Mouse (Mus musculus) stomach, embryonic 16.5 days (tissue): ENCODE data around the gene Amph. TPM values are rescaled to one million over a fixed set of nuclear protein-coding genes. Genes with fewer than 3 reads are reported as not detected.

Experiments
- ATAC-seq: fragments of 200-750 bp; cut with Nextera tagmentation; 2 replicates; pipeline ENCODE4 v1.8.0; 2017; ENCODE audit warnings: moderate number of reproducible peaks, moderate TSS enrichment; ENCODE audit not compliant: insufficient read depth, low FRiP score
- H3K27ac ChIP-seq: fragments of 300-500 bp; sonication (generic); 2 replicates; pipeline ENCODE4 v1.5.1; 2014; ENCODE audit warnings: low read length
- H3K27me3 ChIP-seq: fragments of 300-500 bp; sonication (generic); 2 replicates; pipeline ENCODE4 v1.6.1; 2014; ENCODE audit warnings: low read length, control low read depth, mixed read lengths; ENCODE audit not compliant: control insufficient read depth, insufficient read depth
- H3K36me3 ChIP-seq: fragments of 300-500 bp; sonication (generic); 2 replicates; pipeline ENCODE4 v1.6.1; 2014; ENCODE audit warnings: low read length; ENCODE audit not compliant: control insufficient read depth, insufficient read depth
- H3K4me1 ChIP-seq: fragments of 300-500 bp; sonication (generic); 2 replicates; pipeline ENCODE4 v1.6.1; 2014; ENCODE audit warnings: low read length, control low read depth, mixed read lengths; ENCODE audit not compliant: control insufficient read depth, insufficient read depth
- H3K4me2 ChIP-seq: fragments of 300-500 bp; sonication (generic); 2 replicates; pipeline ENCODE4 v1.6.1; 2014; ENCODE audit warnings: low read depth, low read length, mixed read lengths
- H3K4me3 ChIP-seq: fragments of 300-500 bp; sonication (generic); replicated peaks from 2 replicates; pipeline ENCODE4 v1.5.1; 2014; ENCODE audit warnings: mild to moderate bottlenecking, low read length
- H3K9ac ChIP-seq: fragments of 300-500 bp; sonication (generic); 2 replicates; pipeline ENCODE4 v1.6.1; 2014; ENCODE audit warnings: low read length
- H3K9me3 ChIP-seq: fragments of 300-500 bp; sonication (generic); replicated peaks from 2 replicates; pipeline ENCODE4 v1.6.1; 2016; ENCODE audit warnings: low read length, control low read depth; ENCODE audit not compliant: control insufficient read depth
- WGBS: fragments of 180-500 bp; shearing (Covaris S2); extraction: QIAGEN DNeasy Blood & Tissue Kit; methylation state at CpG from one replicate; pipeline ENCODE4 v1.1.7; 2014; 5-methylcytosine and 5-hydroxymethylcytosine counted together
- polyA plus RNA-seq: library from polyadenylated mRNA; unstranded; fragments of >200 nt; fragmentation: Nextera tagmentation; extraction: Ambion mirVana; gene quantifications from 2 replicates; pipeline ENCODE4 v1.2.1, GENCODE M21; 2015

Gene Amph
- polyA plus RNA-seq, 1 experiment from 2014 or later, result 2.2 TPM

- no peaks in the 10 kb centered on the region for H3K36me3 ChIP-seq
- H3K9ac ChIP-seq, result no peak overlapping the region
- no peak overlapping the region for H3K27ac ChIP-seq
- no peaks in the 10 kb centered on the region for H3K27me3 ChIP-seq
- no peak for ATAC-seq
- H3K4me3 ChIP-seq, result no peak overlapping the region
- 69% methylated on average over 3 of the region's 3 CpGs for WGBS
- no peak overlapping the region for H3K4me2 ChIP-seq
- H3K4me1 ChIP-seq, result no peaks in the 10 kb centered on the region
- H3K9me3 ChIP-seq, result no peaks in the 10 kb centered on the region
Measured at GRCm38 (mm10) chr13:19008440-19008839, 60.4 kb downstream of the Amph start.

DNA sequence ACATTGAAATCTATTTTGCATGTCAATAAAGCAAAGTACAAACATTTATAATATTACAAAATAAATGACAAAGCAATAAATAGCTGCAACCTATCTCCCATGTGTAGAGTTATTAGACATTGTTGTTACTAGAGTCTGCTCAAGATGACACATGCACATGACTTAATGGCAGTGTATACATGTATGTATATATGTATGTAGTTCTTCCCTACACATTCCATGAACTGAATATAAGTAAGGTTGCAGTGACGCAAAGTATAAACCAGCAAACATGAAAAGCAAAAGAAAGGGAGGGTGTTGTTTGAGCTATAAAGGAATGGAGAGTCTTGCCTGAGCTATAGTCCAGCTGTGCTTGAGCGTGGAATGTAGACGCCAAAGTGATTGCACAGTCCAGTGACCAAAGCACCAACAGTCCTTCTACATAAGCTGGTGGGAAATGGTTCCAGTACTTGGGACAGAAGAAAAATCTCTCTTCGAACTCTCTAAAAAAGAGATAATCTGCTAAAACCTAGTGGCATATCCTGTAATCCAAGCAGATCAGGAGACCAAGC is 66.9 kb downstream of the Amph start:
- no peak for ATAC-seq
- H3K27ac ChIP-seq, result no peak overlapping the region
- H3K9me3 ChIP-seq, result no peaks in the 10 kb centered on the region
- no peaks in the 10 kb centered on the region for H3K36me3 ChIP-seq
- H3K27me3 ChIP-seq, result no peaks in the 10 kb centered on the region
- no peak overlapping the region for H3K4me2 ChIP-seq
- WGBS, result 84% methylated on average over 4 of the region's 4 CpGs
- H3K4me3 ChIP-seq, result no peak overlapping the region
- H3K4me1 ChIP-seq, result no peaks in the 10 kb centered on the region
- no peak overlapping the region for H3K9ac ChIP-seq

- Histone ChIP-seq H3K9ac (no peak overlapping the region), H3K4me3 (no peak overlapping the region), H3K27me3 (no peaks in the 10 kb centered on the region), H3K36me3 (no peaks in the 10 kb centered on the region), H3K27ac (no peak overlapping the region), H3K4me1 (no peaks in the 10 kb centered on the region), H3K9me3 (no peaks in the 10 kb centered on the region), H3K4me2 (no peak overlapping the region)
- WGBS, result 61% methylated on average over 2 of the region's 2 CpGs
- ATAC-seq, result no peak
Measured at GRCm38 (mm10) chr13:19021529-19021928, 73.5 kb downstream of the Amph start.

- WGBS, result 43% methylated on average over 3 of the region's 3 CpGs
- H3K4me1 ChIP-seq, result no peaks in the 10 kb centered on the region
- H3K4me2 ChIP-seq, result no peak overlapping the region
- H3K36me3 ChIP-seq, result no peaks in the 10 kb centered on the region
- no peaks in the 10 kb centered on the region for H3K27me3 ChIP-seq
- H3K9me3 ChIP-seq, result no peaks in the 10 kb centered on the region
- no peak overlapping the region for H3K4me3 ChIP-seq
- no peak; the same call in none of the 2 replicates for ATAC-seq
- H3K27ac ChIP-seq, result no peak overlapping the region
- no peak overlapping the region for H3K9ac ChIP-seq
Measured at GRCm38 (mm10) chr13:19022310-19022709, 74.3 kb downstream of the Amph start.

DNA sequence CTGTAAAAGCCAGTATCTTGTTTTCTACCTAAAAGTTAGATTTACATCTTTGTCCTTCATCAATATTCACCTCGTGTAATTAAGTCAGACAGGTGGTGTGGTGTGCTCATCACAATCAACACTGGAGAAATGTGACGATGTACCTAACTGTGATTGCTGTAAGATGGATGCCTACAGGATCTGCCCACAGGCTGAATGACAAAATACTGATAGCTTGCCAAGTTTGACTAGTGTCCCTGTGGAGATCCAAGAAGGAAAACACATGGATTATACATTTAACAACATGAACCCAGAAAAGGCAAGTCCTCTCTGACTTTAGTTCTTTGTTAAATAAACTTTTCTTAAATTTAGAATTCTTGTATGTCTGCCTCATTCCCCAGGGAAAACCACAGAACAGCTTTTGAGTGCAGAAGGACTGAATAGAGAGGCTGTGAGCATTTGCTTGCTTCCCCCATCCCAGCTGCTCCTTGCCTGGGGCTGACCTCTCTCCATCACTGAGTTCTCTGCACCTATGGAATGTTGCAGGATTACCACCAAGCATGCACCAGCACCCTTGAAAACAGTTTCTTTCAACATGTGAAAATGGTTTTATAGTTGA is 77.2 kb downstream of the Amph start:
- Histone ChIP-seq H3K9ac (no peak overlapping the region), H3K4me2 (no peak overlapping the region), H3K4me1 (no peaks in the 10 kb centered on the region), H3K4me3 (no peak overlapping the region), H3K36me3 (no peaks in the 10 kb centered on the region), H3K27me3 (no peaks in the 10 kb centered on the region), H3K27ac (no peak overlapping the region), H3K9me3 (no peaks in the 10 kb centered on the region)
- 68% methylated on average over 2 of the region's 2 CpGs for WGBS
- no peak; the same call in 1 of the 2 replicates for ATAC-seq

- no peak overlapping the region for H3K4me2 ChIP-seq
- no peak for ATAC-seq
- no peaks in the 10 kb centered on the region for H3K9me3 ChIP-seq
- H3K27ac ChIP-seq, result no peak overlapping the region
- H3K36me3 ChIP-seq, result no peaks in the 10 kb centered on the region
- no peak overlapping the region for H3K4me3 ChIP-seq
- no peaks in the 10 kb centered on the region for H3K4me1 ChIP-seq
- no peak overlapping the region for H3K9ac ChIP-seq
- 82% methylated on average over 4 of the region's 4 CpGs for WGBS
- H3K27me3 ChIP-seq, result no peaks in the 10 kb centered on the region
Measured at GRCm38 (mm10) chr13:19025906-19026305, 77.9 kb downstream of the Amph start.

DNA sequence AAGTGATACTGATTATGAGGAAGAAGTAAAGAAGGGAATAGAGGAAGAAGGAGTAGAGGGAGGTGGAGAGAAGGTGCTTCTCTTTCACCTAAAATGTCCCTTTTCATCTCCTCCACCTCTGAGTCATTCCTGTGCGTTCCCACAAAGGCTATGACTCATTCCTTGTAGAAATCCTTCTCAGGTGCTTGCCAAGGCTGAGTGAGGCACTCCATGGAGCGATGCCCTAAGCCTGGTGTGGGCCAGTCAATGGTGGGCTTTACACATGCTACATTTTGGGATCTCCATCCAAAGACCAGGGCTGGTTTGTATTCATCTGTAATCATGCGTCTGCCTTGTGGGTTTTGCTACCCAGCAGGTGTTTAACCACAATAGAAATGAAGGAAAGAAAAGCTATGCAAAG is 78.9 kb downstream of the Amph start:
- Histone ChIP-seq H3K27me3 (no peaks in the 10 kb centered on the region), H3K4me1 (no peaks in the 10 kb centered on the region), H3K4me2 (no peak overlapping the region), H3K4me3 (no peak overlapping the region), H3K36me3 (no peaks in the 10 kb centered on the region), H3K9ac (no peak overlapping the region), H3K27ac (no peak overlapping the region), H3K9me3 (no peaks in the 10 kb centered on the region)
- ATAC-seq, result no peak
- WGBS, result 84% methylated on average over 3 of the region's 3 CpGs

DNA sequence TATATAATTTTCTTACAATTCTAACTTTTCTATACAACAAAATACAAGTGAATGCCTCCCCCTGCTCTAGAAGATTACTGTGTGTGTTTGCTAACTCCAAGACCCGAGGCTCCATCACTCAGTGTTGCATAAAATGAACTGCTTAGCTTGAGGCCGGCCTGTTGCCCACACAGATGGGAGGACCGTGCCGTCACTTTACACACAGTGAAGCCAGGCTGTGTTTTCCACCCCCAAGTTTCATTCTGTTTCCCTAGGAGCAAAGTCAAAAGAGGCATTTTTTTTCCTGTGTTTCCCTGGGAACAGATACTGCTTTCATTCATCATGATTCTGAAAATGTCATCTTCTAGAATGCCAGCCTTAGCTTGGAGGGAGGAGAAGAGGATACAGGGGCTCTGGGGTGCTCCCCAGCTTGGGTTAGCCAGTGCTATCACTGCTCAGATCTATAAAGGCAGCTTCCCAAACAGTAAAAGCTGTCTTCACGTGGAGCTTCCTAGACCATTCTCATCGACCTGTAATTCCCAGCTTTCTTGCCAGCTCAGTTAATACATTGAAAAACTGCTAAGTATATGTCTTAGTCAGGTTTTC is 79.9 kb downstream of the Amph start:
- Histone ChIP-seq H3K9me3 (no peaks in the 10 kb centered on the region), H3K4me2 (no peak overlapping the region), H3K4me1 (no peaks in the 10 kb centered on the region), H3K4me3 (no peak overlapping the region), H3K27me3 (no peaks in the 10 kb centered on the region), H3K9ac (no peak overlapping the region), H3K36me3 (no peaks in the 10 kb centered on the region), H3K27ac (no peak overlapping the region)
- ATAC-seq, result no peak
- 74% methylated on average over 6 of the region's 6 CpGs for WGBS

DNA sequence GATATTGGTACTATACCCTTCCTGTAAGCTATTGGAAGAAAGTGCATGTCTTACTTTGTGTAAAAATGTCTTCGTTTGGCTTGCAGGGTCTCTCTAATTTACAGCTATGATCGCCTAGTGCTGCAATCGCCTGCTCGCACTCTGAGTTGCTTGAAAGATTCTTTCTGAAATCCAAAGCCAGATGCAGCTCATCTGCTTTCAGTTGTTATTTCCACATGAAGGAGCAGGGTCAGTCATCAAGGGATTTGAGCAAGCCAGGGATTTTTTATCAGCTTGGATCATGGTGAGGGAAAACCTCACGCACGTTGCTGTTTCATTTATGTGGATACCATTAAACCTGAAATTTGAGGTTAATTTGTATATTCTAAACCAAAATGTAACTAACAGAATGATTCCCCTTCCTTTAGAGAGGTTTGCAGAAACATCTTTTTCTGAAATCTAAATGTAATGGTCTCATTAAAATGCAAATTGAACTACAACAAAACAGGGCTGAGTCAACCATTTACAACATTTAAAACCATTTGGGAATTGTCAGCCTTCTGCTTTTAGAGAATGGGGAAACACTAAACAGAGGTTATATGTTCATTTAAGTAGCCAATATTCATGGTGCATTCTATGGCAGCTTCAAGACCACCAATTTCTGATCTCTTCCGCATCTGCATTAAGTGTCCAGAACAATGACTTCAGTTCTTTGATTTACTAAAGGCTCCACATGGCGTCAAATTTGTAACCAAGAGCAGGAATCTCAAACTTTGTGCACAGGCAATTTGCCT is 84.1 kb downstream of the Amph start:
- Histone ChIP-seq H3K9me3 (no peaks in the 10 kb centered on the region), H3K27me3 (no peaks in the 10 kb centered on the region), H3K9ac (no peak overlapping the region), H3K27ac (no peak overlapping the region), H3K36me3 (no peaks in the 10 kb centered on the region), H3K4me1 (no peaks in the 10 kb centered on the region), H3K4me3 (no peak overlapping the region), H3K4me2 (no peak overlapping the region)
- 80% methylated on average over 8 of the region's 8 CpGs for WGBS
- ATAC-seq, result no peak
